Mouse (Mus musculus) embryonic fibroblast, embryonic 13.5 days (primary cell): ENCODE measurements at regions not wholly inside any gene's neighbourhood (a gene's known extent, or its start where the extent isn't known, plus 50 kb on each side); places are given as distances from the start of the nearest gene placed in this dataset.
A peak's percentile ranks its signal among the peaks of the same experiment; 100 is the strongest.

Source experiments
- H3K27ac ChIP-seq: 2 replicates; pipeline ENCODE4 v1.5.1; 2012; ENCODE audit warnings: low read length, control low read depth, inconsistent platforms; ENCODE audit not compliant: insufficient read depth
- H3K4me1 ChIP-seq: 2 replicates; pipeline ENCODE4 v1.6.1; 2011; ENCODE audit warnings: low read length; ENCODE audit not compliant: control insufficient read depth, insufficient read depth
- H3K4me3 ChIP-seq: 2 replicates; pipeline ENCODE4 v1.5.1; 2011; ENCODE audit warnings: mild to moderate bottlenecking, control low read depth, low read length; ENCODE audit not compliant: insufficient read depth
- CTCF ChIP-seq: IDR thresholded peaks from 2 replicates; pipeline ENCODE4 v1.5.1; 2011; ENCODE audit warnings: mild to moderate bottlenecking, control low read depth, low read length, moderate library complexity, borderline replicate concordance; ENCODE audit not compliant: insufficient read depth
- POLR2A ChIP-seq: IDR thresholded peaks from 2 replicates; pipeline ENCODE4 v1.6.1; 2011; ENCODE audit warnings: low read depth, mild to moderate bottlenecking, control low read depth, low read length, moderate library complexity

DNA sequence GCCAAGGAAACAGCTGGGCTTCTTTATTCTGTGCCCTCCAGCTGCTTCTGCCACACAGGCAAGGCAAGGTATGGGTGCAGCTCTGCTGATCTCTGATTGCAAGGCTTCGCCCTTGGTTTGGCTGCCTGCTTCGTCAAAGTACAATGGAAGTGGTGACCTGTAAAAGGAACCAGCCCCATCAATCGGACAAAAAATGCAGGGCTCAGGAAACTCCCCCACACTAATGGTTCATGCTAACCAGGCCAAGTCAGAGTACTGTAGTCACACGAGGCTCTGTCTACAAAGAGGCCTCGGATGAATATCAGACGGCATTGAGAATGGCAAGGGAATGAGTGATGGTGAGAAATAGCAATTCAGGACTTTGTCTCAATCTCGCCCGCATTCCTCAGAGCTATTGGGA, 433.8 kb downstream of the Meis1 start:
- H3K27ac ChIP-seq = no peak overlapping the region
- TF ChIP-seq CTCF (no peak), POLR2A (no peak)
- no peak overlapping the region for H3K4me3 ChIP-seq
- H3K4me1 ChIP-seq = no peaks in the 10 kb centered on the region; the same call in 1 of the 2 replicates

DNA sequence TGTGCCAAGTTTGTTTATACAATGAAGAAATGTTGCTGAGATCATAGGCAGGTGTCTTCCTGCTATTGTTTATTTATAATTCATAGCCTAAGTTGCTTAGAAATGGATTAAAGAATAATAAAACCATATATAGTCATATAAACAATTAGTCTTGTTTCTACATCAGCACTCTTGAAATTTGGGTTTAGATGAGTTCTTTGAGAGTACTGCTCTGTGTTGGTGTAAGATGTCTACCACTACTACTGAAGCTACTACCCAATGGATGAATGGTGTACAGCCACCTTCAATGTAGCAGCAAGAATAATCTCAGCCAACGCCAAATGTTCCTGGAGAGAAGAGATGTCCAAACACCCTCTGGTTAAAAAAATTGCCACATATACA, 436.0 kb downstream of the Meis1 start:
- TF ChIP-seq POLR2A (no peak), CTCF (no peak)
- no peak overlapping the region for H3K4me3 ChIP-seq
- no peaks in the 10 kb centered on the region; the same call in 1 of the 2 replicates for H3K4me1 ChIP-seq
- H3K27ac ChIP-seq = no peak overlapping the region

DNA sequence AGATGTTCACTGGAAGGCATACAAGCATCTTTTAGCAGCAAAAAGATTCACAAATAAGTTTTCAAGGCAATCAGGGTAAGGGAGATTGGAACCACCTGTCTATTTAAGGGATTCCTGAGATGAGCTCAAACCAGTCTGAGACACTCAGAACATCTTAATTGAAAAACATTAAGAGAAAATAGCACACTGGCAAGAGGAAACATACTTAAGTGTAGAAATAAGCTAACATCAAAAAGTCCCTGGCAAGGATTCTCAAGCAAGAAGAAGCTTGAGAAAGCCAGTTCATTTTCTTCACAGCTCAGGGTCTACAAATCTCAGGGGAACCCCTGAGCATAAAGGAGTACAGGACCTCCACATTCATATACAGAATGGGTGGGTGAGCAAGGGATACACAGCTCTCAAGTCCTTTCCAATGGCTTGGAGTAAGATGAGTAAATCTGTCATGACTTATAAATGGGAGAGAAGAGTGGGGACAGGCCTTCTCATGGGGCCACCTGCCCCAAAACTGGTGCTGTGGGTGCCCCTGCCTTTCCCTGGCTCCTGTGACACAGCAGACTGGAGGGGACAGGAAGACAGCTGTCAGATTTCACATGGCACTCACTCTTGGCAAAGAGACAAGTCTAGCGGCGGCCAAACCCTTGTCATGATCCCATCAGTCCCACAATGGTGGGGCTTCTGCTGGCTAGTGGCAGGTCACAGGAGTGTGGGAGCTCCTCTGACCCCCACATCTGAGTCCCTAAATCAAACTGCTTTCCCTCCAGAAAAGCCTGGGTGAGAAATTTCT, 436.6 kb downstream of the Meis1 start:
- H3K4me3 ChIP-seq = no peak overlapping the region

DNA sequence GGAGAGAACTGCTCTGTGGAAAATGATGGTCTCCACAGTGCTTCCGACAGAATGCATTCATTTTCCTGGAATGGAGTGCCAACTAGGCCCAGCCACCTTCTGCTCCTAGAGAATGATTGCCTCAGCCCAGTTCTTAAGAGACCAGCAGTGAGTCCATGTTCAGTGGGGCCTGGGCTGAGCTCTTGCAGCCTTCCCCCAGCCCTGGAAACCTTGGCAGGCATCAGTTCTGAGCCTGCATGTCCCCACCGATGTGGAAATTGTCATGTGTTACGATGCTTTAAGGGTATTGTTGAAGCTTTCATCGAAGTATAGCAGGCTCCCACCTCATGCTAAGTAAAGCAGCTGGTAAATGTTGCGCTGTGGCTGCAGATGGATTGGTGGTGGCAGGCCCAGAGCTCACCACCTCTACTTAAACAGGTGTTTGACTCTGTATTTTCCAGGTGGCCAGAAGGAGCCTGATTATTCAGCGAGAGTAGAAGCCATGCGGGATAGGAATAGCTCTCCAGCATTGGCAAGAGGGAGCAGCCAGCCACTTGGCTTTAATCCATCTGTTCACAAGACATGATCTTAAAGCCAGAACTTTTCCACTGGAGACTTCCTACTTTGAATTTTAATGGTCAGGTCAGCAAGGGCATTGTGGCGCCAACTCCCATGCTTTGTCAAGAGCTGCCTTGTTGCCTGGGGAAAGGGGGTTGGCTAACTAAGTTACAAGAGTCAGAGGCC, 437.5 kb downstream of the Meis1 start:
- no peak overlapping the region for H3K27ac ChIP-seq
- H3K4me3 ChIP-seq = no peak overlapping the region
- TF ChIP-seq CTCF (no peak), POLR2A (no peak)
- H3K4me1 ChIP-seq = no peaks in the 10 kb centered on the region; the same call in 1 of the 2 replicates

More for the DNA sequence above, 436.6 kb downstream of the Meis1 start:
- Histone ChIP-seq H3K4me1 (no peaks in the 10 kb centered on the region; the same call in 1 of the 2 replicates), H3K27ac (no peak overlapping the region)
- TF ChIP-seq CTCF (no peak), POLR2A (no peak)

DNA sequence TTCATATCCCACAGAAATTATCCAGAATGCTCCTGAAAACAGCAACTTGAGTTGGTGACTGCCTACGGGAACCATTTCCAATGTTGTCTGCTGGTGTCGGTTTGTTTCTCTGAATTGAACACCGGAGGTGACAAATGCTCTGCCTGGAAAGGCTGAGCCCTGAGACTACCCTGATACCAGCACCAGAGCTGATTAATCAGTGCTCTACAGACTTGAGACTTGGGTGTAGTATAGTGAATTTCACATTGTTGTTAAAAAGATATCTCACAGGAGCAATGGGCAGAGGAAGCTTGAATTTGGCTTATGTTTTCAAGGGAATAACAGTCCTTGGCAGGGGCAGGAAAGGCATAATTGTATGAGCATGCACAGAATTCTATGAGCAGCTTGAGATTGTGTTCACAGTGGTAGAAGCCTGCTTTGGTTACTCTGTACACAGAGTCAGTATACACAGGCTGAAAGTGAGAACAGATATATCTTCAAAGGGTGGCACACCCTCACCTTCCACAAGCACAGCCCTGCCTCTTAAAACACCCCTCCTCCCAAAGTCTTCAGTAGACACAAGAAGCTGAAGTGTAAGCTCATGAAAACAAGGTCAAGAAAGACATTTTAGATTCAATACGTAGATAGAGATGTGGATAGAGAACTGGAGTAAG, 447.1 kb downstream of the Meis1 start:
- H3K4me3 ChIP-seq = no peak overlapping the region
- TF ChIP-seq POLR2A (no peak), CTCF (no peak)

DNA sequence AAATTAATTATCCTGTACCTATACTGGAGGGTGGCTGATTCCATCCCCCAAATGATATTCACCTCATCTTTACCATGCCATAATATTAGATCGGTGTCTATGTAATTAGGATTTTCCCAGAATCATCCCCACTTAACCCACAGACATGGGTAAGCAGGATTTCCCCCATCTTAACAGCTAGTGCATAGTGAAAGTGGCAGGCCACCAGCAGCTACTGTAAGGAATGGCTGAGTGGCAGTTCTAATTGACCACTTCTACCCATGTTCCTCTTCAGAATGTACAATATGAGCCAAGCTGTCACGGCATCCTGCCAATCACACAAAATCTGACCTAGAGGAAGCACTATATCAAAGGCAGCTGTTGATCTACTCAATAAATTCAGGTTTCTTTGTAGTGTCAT, 455.8 kb downstream of the Meis1 start:
- Histone ChIP-seq H3K4me1 (no peaks in the 10 kb centered on the region), H3K27ac (no peak overlapping the region), H3K4me3 (no peak overlapping the region)
- TF ChIP-seq CTCF = no peak
- no peak for TF ChIP-seq POLR2A

More for the DNA sequence above, 447.1 kb downstream of the Meis1 start:
- Histone ChIP-seq H3K27ac (no peak overlapping the region), H3K4me1 (no peaks in the 10 kb centered on the region)

DNA sequence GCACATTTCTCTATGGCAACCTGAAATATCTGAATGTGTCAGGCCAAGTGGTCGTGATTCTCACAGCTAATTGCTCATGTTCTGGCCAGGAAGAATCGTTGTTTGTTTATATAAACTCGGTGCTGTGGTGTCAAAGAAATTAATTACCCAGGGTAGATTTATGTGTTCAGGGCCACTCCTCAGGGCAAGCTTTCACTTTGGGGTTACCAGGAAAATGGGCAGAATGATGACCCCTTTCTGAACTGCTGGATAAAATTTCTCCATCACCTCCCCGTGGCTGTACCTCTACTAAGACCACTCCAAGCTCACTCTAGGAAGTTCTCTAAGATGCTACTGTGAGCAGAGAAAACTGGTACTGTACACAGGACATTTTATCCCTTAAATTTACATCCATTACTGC, 460.1 kb downstream of the Meis1 start:
- TF ChIP-seq POLR2A (no peak), CTCF (no peak)
- no peak overlapping the region for H3K4me3 ChIP-seq
- no peaks in the 10 kb centered on the region for H3K4me1 ChIP-seq
- no peak overlapping the region for H3K27ac ChIP-seq

DNA sequence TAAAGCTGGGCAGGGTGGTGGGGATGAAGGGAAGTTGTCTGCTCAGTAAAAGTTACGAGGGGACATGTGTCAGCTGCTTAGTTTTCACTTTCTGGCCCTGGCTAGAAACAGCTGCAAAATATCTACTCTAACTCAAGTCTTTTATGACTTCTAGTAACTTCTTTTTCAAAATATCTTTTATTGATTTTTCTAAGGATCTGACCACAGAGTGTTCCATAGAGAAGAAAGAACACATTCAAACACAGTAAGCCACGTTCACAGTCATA, 483.3 kb downstream of the Meis1 start:
- TF ChIP-seq CTCF = no peak
- no peak for TF ChIP-seq POLR2A
- Histone ChIP-seq H3K4me1 (peaks cover 6% of the 10 kb centered on the region; the same call in 1 of the 2 replicates), H3K27ac (no peak overlapping the region), H3K4me3 (no peak overlapping the region)

DNA sequence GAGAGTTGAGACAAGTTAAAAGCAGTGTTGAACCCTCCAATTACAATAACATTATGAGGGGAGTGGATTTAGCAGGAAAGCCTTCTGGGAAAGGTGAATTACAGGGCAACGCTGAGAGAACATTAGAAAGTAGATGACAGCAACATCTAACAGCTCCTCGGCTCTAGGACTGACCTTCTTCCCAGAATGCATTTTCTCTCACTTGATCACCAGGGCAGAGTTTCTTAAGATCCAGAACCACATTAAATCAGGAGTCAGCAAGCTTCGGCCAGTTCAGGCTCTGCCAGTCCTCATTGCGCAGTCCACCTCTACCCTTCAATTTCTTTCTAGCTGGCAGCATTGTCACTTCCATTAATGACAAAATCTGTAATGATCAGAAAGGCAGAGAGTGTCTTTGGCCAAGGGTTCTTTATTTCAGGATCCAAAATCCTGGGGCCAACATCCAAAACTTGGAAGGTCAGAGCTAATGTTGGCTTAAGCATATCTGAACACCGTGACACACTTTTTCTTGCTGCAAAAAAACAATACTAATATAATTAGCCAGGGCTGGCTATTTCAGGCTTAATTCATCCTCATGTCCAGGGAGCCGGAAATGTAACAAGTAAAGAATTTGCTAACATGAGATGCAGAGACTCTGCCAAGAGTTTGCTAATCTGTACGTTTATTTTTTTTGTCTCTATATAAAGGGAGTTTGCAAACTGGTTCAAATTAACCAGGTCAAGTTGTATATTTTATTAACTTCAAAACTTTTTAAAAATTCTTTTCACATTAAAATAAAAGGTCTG, 483.8 kb downstream of the Meis1 start:
- TF ChIP-seq CTCF (no peak), POLR2A (no peak)
- H3K4me1 ChIP-seq = peaks cover 6% of the 10 kb centered on the region; the same call in 1 of the 2 replicates
- no peak overlapping the region for H3K4me3 ChIP-seq
- H3K27ac ChIP-seq = peak overlapping the region; percentile 43
